Mouse (Mus musculus) kidney, postnatal 0 days (tissue): ENCODE data around the gene Gse1. TPM values are rescaled to one million over a fixed set of nuclear protein-coding genes. Genes with fewer than 3 reads are reported as not detected.

ENCODE experiments used
- ATAC-seq: fragments of 200-750 bp; cut with Nextera tagmentation; replicated peaks from 2 replicates; pipeline ENCODE4 v1.8.0; 2017; ENCODE audit warnings: low read depth, moderate number of reproducible peaks, moderate TSS enrichment, moderate library complexity; ENCODE audit not compliant: low FRiP score
- DNase-seq: peaks from one replicate; pipeline ENCODE4 v3.0.0-alpha.2; 2016; ENCODE audit warnings: low spot score
- H3K27ac ChIP-seq: fragments of 300-500 bp; sonication (generic); 2 replicates; pipeline ENCODE4 v1.5.1; 2014; ENCODE audit warnings: mild to moderate bottlenecking
- H3K27me3 ChIP-seq: fragments of 300-500 bp; sonication (generic); 2 replicates; pipeline ENCODE4 v1.6.1; 2014; ENCODE audit warnings: low read length, mixed read lengths; ENCODE audit not compliant: insufficient read depth
- H3K36me3 ChIP-seq: fragments of 300-500 bp; sonication (generic); 2 replicates; pipeline ENCODE4 v1.6.1; 2014; ENCODE audit warnings: low read length, mixed read lengths; ENCODE audit not compliant: insufficient read depth
- H3K4me1 ChIP-seq: fragments of 300-500 bp; sonication (generic); replicated peaks from 2 replicates; pipeline ENCODE4 v1.6.1; 2014; ENCODE audit warnings: antibody characterized with exemption, low read length, mixed read lengths; ENCODE audit not compliant: insufficient read depth
- H3K4me2 ChIP-seq: fragments of 300-500 bp; sonication (generic); 2 replicates; pipeline ENCODE4 v1.6.1; 2014; ENCODE audit warnings: mild to moderate bottlenecking, low read length, moderate library complexity, mixed read lengths
- H3K4me3 ChIP-seq: fragments of 300-500 bp; sonication (generic); replicated peaks from 2 replicates; pipeline ENCODE4 v1.5.1; 2014; ENCODE audit warnings: low read depth, low read length
- H3K9ac ChIP-seq: fragments of 300-500 bp; sonication (generic); 2 replicates; pipeline ENCODE4 v1.6.1; 2014; ENCODE audit warnings: low read depth, low read length
- H3K9me3 ChIP-seq: fragments of 300-500 bp; sonication (generic); replicated peaks from 2 replicates; pipeline ENCODE4 v1.6.1; 2016; ENCODE audit warnings: low read length, inconsistent platforms, mixed read lengths
- CTCF ChIP-seq: IDR thresholded peaks from 2 replicates; pipeline ENCODE4 v1.5.1; 2016; ENCODE audit warnings: antibody characterized with exemption, low read depth, mild to moderate bottlenecking, moderate library complexity
- WGBS: fragments of 180-500 bp; shearing (Covaris S2); extraction: QIAGEN DNeasy Blood & Tissue Kit; methylation state at CpG from one replicate; pipeline ENCODE4 v1.1.7; 2014; 5-methylcytosine and 5-hydroxymethylcytosine counted together
- polyA plus RNA-seq: library from polyadenylated mRNA; unstranded; fragments of >200 nt; fragmentation: Nextera tagmentation; extraction: Ambion mirVana; gene quantifications from 2 replicates; pipeline ENCODE4 v1.2.1, GENCODE M21; 2015

Gene Gse1
- polyA plus RNA-seq, 1 experiment from 2014 or later: 8.4 TPM

GRCm38 (mm10) chr8:120571561-120571960 is 343.3 kb downstream of the Gse1 start:
- peaks cover 82% of the 10 kb centered on the region for H3K36me3 ChIP-seq
- no peaks in the 10 kb centered on the region for H3K9me3 ChIP-seq
- no peak overlapping the region for H3K27ac ChIP-seq
- TF ChIP-seq CTCF: no peak
- no peak overlapping the region for H3K4me2 ChIP-seq
- DNase-seq (no peak), ATAC-seq (no peak)
- H3K27me3 ChIP-seq: no peaks in the 10 kb centered on the region
- H3K4me1 ChIP-seq: peaks cover 6% of the 10 kb centered on the region; the same call in 1 of the 2 replicates
- H3K4me3 ChIP-seq: no peak overlapping the region
- 87% methylated on average over 8 of the region's 8 CpGs for WGBS
- no peak overlapping the region for H3K9ac ChIP-seq

- no peak overlapping the region for H3K9ac ChIP-seq
- TF ChIP-seq CTCF: no peak
- peaks cover 81% of the 10 kb centered on the region for H3K36me3 ChIP-seq
- no peaks in the 10 kb centered on the region for H3K27me3 ChIP-seq
- WGBS: 76% methylated on average over 21 of the region's 21 CpGs
- H3K4me3 ChIP-seq: no peak overlapping the region
- no peak overlapping the region for H3K4me2 ChIP-seq
- ATAC-seq (no peak), DNase-seq (no peak)
- H3K27ac ChIP-seq: no peak overlapping the region
- no peaks in the 10 kb centered on the region for H3K9me3 ChIP-seq
- H3K4me1 ChIP-seq: peaks cover 6% of the 10 kb centered on the region; the same call in 1 of the 2 replicates
Measured at GRCm38 (mm10) chr8:120572534-120572933, 344.3 kb downstream of the Gse1 start.

- H3K4me1 ChIP-seq: peaks cover 6% of the 10 kb centered on the region; the same call in 1 of the 2 replicates
- DNase-seq (no peak), ATAC-seq (no peak)
- no peak overlapping the region for H3K9ac ChIP-seq
- H3K4me3 ChIP-seq: no peak overlapping the region
- H3K36me3 ChIP-seq: peaks cover 81% of the 10 kb centered on the region
- WGBS: 63% methylated on average over 11 of the region's 11 CpGs
- H3K4me2 ChIP-seq: no peak overlapping the region
- TF ChIP-seq CTCF: no peak
- no peak overlapping the region for H3K27ac ChIP-seq
- H3K9me3 ChIP-seq: no peaks in the 10 kb centered on the region
- H3K27me3 ChIP-seq: no peaks in the 10 kb centered on the region
Measured at GRCm38 (mm10) chr8:120573866-120574265, 345.6 kb downstream of the Gse1 start.

DNA sequence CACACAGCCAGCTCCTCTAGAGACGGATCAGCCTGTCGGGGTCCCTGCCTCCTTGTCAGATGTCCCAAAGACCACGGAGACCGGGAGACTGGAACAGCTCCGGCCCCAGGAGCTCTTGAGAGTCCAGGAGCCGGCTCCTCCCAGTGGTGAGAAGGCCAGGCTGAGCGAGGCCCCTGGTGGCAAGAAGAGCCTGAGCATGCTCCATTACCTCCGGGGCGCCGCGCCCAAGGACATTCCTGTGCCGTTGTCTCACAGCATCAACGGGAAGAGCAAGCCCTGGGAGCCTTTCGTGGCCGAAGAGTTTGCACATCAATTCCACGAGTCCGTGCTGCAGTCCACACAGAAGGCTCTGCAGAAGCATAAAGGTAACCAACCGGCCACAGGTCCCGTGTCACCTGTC is 346.7 kb downstream of the Gse1 start:
- DNase-seq (peak; percentile 59), ATAC-seq (no peak)

DNA sequence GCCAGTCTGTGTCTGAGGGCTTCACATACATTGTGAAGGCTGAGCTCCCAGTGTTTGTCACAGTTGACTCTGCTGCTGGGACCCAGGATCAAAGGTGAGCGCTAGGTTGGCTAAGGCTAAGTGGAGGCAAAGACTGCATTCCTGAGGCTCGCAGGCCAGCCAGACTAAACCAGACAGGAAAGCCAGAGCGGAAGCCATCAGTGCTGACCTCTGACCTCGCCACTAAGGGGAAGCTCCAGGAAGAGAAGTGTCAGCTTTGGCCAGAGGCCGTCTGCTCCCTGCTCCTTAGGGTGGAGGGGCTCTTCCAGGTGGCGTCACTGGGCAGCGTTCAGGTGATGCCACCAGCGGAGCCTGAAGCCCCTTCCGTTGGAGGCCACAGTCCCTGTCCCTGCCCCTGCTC is 347.5 kb downstream of the Gse1 start:
- ATAC-seq (no peak), DNase-seq (no peak)
- H3K36me3 ChIP-seq: peaks cover 88% of the 10 kb centered on the region
- H3K27ac ChIP-seq: no peak overlapping the region
- no peak overlapping the region for H3K4me3 ChIP-seq
- TF ChIP-seq CTCF: no peak
- no peak overlapping the region for H3K9ac ChIP-seq
- WGBS: 59% methylated on average over 9 of the region's 9 CpGs
- peaks cover 6% of the 10 kb centered on the region; the same call in 1 of the 2 replicates for H3K4me1 ChIP-seq
- no peak overlapping the region for H3K4me2 ChIP-seq
- H3K27me3 ChIP-seq: no peaks in the 10 kb centered on the region
- H3K9me3 ChIP-seq: no peaks in the 10 kb centered on the region

More for the DNA sequence above, 346.7 kb downstream of the Gse1 start:
- TF ChIP-seq CTCF: peak; percentile 41
- no peak overlapping the region for H3K4me2 ChIP-seq
- peaks cover 82% of the 10 kb centered on the region for H3K36me3 ChIP-seq
- H3K9me3 ChIP-seq: no peaks in the 10 kb centered on the region
- 47% methylated on average over 19 of the region's 19 CpGs for WGBS
- H3K27me3 ChIP-seq: no peaks in the 10 kb centered on the region
- no peak overlapping the region for H3K27ac ChIP-seq
- H3K4me3 ChIP-seq: no peak overlapping the region
- peaks cover 6% of the 10 kb centered on the region; the same call in 1 of the 2 replicates for H3K4me1 ChIP-seq
- no peak overlapping the region for H3K9ac ChIP-seq

DNA sequence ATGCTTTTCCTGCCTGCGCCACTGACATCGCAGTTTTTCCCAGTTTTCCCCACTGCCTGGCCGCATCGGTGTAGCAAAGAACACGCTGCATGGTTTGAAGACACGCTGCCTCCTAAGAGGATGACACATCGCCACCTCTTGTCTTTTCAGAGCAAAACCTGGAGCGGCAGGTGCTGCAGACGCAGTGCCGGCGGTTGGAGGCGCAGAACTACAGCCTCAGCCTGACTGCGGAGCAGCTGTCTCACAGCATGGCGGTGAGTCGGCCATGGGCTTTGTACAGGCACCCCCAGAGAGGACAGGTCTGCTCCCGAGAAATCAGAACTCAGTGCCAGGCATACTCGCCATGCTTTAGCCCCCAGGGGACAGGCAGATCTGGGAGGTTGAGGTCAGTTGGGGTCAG is 349.6 kb downstream of the Gse1 start:
- H3K36me3 ChIP-seq: peaks cover 81% of the 10 kb centered on the region
- H3K27me3 ChIP-seq: no peaks in the 10 kb centered on the region
- no peaks in the 10 kb centered on the region for H3K9me3 ChIP-seq
- H3K4me1 ChIP-seq: peaks cover 6% of the 10 kb centered on the region; the same call in 1 of the 2 replicates
- 94% methylated on average over 17 of the region's 17 CpGs for WGBS
- no peak for DNase-seq
- no peak overlapping the region for H3K9ac ChIP-seq
- H3K4me2 ChIP-seq: no peak overlapping the region
- H3K27ac ChIP-seq: no peak overlapping the region
- TF ChIP-seq CTCF: no peak
- ATAC-seq: no peak
- no peak overlapping the region for H3K4me3 ChIP-seq
